Mouse (Mus musculus): ENCODE results near the gene Pptc7.

The Pptc7 gene

GRCm38 (mm10) chr5:122265187-122265586 lies 19.0 kb upstream of the Pptc7 start:
- in situ Hi-C loops (cut with MboI; ENCODE audit: unreplicated experiment in 2 of 2) = loop anchor here (5.0 to 10.0 kb wide), 5 partner anchors 52 to 360 kb away; partner anchors contain the start of gene Arpc3 (in 2 of the 2)

- in situ Hi-C loops (cut with MboI; ENCODE audit: unreplicated experiment in 2 of 2) = loop anchor here (5.0 to 10.0 kb wide), 5 partner anchors 51 to 359 kb away; partner anchors contain the start of gene Arpc3 (in 2 of the 2)
Observed at GRCm38 (mm10) chr5:122265942-122266341, 18.2 kb upstream of the Pptc7 start.

- in situ Hi-C loops (cut with MboI; ENCODE audit: unreplicated experiment in 2 of 2) = loop anchor here (5.0 to 10.0 kb wide), 5 partner anchors 50 to 358 kb away; partner anchors contain the start of gene Arpc3 (in 2 of the 2)
Observed at GRCm38 (mm10) chr5:122267136-122267535, 17.0 kb upstream of the Pptc7 start.

- in situ Hi-C loops (cut with MboI; ENCODE audit: unreplicated experiment in 2 of 2) = loop anchor here (5.0 to 10.0 kb wide), 5 partner anchors 49 to 357 kb away; partner anchors contain the start of gene Arpc3 (in 2 of the 2)
Observed at GRCm38 (mm10) chr5:122267899-122268298, 16.3 kb upstream of the Pptc7 start.

- in situ Hi-C loops (cut with MboI; ENCODE audit: unreplicated experiment in 2 of 2) = loop anchor here (5.0 to 10.0 kb wide), 5 partner anchors 48 to 356 kb away; partner anchors contain the start of gene Arpc3 (in 2 of the 2)
Observed at GRCm38 (mm10) chr5:122268858-122269604, 15.1 kb upstream of the Pptc7 start.

- in situ Hi-C loops (cut with MboI; ENCODE audit: unreplicated experiment in 2 of 2) = loop anchor here in 1 of 2 experiments (10.0 kb wide), 1 partner anchor 72 kb away; no protein-coding TSS in a partner anchor
Observed at GRCm38 (mm10) chr5:122272821-122273220, 11.3 kb upstream of the Pptc7 start.

- in situ Hi-C loops (cut with MboI; ENCODE audit: unreplicated experiment in 2 of 2) = loop anchor here in 1 of 2 experiments (10.0 kb wide), 1 partner anchor 70 kb away; no protein-coding TSS in a partner anchor
Observed at GRCm38 (mm10) chr5:122274785-122275184, 9.4 kb upstream of the Pptc7 start.

GRCm38 (mm10) chr5:122278946-122279345 lies 5.2 kb upstream of the Pptc7 start:
- in situ Hi-C loops (cut with MboI; ENCODE audit: unreplicated experiment in 2 of 2) = loop anchor here in 1 of 2 experiments (10.0 kb wide), 1 partner anchor 66 kb away; no protein-coding TSS in a partner anchor

GRCm38 (mm10) chr5:122279799-122280421 lies 4.3 kb upstream of the Pptc7 start:
- in situ Hi-C loops (cut with MboI; ENCODE audit: unreplicated experiment in 2 of 2) = loop anchor here (5.0 to 10.0 kb wide), 2 partner anchors 37 to 65 kb away; no protein-coding TSS in a partner anchor

- in situ Hi-C loops (cut with MboI; ENCODE audit: unreplicated experiment in 2 of 2) = loop anchor here in 1 of 2 experiments (5.0 kb wide), 1 partner anchor 37 kb away; no protein-coding TSS in a partner anchor
Observed at GRCm38 (mm10) chr5:122280422-122280826, 3.7 kb upstream of the Pptc7 start.

GRCm38 (mm10) chr5:122280827-122281462 lies 3.2 kb upstream of the Pptc7 start:
- in situ Hi-C loops (cut with MboI; ENCODE audit: unreplicated experiment in 2 of 2) = loop anchor here in 1 of 2 experiments (5.0 kb wide), 1 partner anchor 36 kb away; no protein-coding TSS in a partner anchor

GRCm38 (mm10) chr5:122283828-122284182 lies 360 bp upstream of the Pptc7 start:
- in situ Hi-C loops (cut with MboI; ENCODE audit: unreplicated experiment in 2 of 2) = loop anchor here in 1 of 2 experiments (5.0 kb wide), 1 partner anchor 33 kb away; no protein-coding TSS in a partner anchor

GRCm38 (mm10) chr5:122285029-122285766 lies 1.0 kb downstream of the Pptc7 start:
- in situ Hi-C loops (cut with MboI; ENCODE audit: unreplicated experiment in 2 of 2) = no loop called here

GRCm38 (mm10) chr5:122285767-122286150 lies 1.6 kb downstream of the Pptc7 start:
- in situ Hi-C loops (cut with MboI; ENCODE audit: unreplicated experiment in 2 of 2) = no loop called here

- in situ Hi-C loops (cut with MboI; ENCODE audit: unreplicated experiment in 2 of 2) = no loop called here
Observed at GRCm38 (mm10) chr5:122286191-122286590, 2.0 kb downstream of the Pptc7 start.

GRCm38 (mm10) chr5:122287026-122287425 lies 2.9 kb downstream of the Pptc7 start:
- in situ Hi-C loops (cut with MboI; ENCODE audit: unreplicated experiment in 2 of 2) = no loop called here

- in situ Hi-C loops (cut with MboI; ENCODE audit: unreplicated experiment in 2 of 2) = no loop called here
Observed at GRCm38 (mm10) chr5:122288147-122288811, 4.1 kb downstream of the Pptc7 start.

- in situ Hi-C loops (cut with MboI; ENCODE audit: unreplicated experiment in 2 of 2) = no loop called here
Observed at GRCm38 (mm10) chr5:122291149-122291548, 7.0 kb downstream of the Pptc7 start.
